Mouse (Mus musculus) heart, postnatal 14 days (tissue): Measurements from ENCODE around the gene Zfand3. TPM values are rescaled to one million over a fixed set of nuclear protein-coding genes. Genes with fewer than 3 reads are reported as not detected.
A peak's percentile ranks its signal among the peaks of the same experiment; 100 is the strongest.

Source experiments
- DNase-seq, 2 experiments: peaks; one replicate each; pipeline ENCODE4 v3.0.0; 2021 to 2022
- intact Hi-C: fragments of 180-260 bp; cut with DNase I; formaldehyde crosslinking; loops from one replicate; pipeline ENCODE4 v1.15.1; 2025
- total RNA-seq, 2 experiments: library from RNA; stranded (reverse); gene quantifications; 2 replicates each; pipeline ENCODE4 v1.2.3; 2021

The Zfand3 gene
- total RNA-seq, 2 experiments from 2014 or later, result 118 to 128 TPM

- intact Hi-C loops, result no loop called here
- DNase-seq, result no peak
Observed at GRCm38 (mm10) chr17:30043163-30043822, 38.8 kb downstream of the Zfand3 start.

GRCm38 (mm10) chr17:30045181-30045580 is 40.6 kb downstream of the Zfand3 start:
- intact Hi-C loops, result no loop called here
- no peak for DNase-seq

GRCm38 (mm10) chr17:30046654-30047053 is 42.1 kb downstream of the Zfand3 start:
- no peak for DNase-seq
- intact Hi-C loops, result no loop called here

GRCm38 (mm10) chr17:30051523-30052346 is 47.2 kb downstream of the Zfand3 start:
- intact Hi-C loops, result no loop called here
- DNase-seq, result peak in 1 of 2 experiments; percentile 23

- intact Hi-C loops, result no loop called here
- no peak for DNase-seq
Observed at GRCm38 (mm10) chr17:30052347-30052742, 47.8 kb downstream of the Zfand3 start.

- intact Hi-C loops, result no loop called here
- DNase-seq, result peak; percentile 21 to 34
Observed at GRCm38 (mm10) chr17:30053463-30053862, 48.9 kb downstream of the Zfand3 start.

GRCm38 (mm10) chr17:30053871-30054270 is 49.3 kb downstream of the Zfand3 start:
- intact Hi-C loops, result no loop called here
- DNase-seq, result no peak

GRCm38 (mm10) chr17:30056226-30056625 is 51.7 kb downstream of the Zfand3 start:
- intact Hi-C loops, result no loop called here
- peak; percentile 31 to 47 for DNase-seq

- DNase-seq, result peak in 1 of 2 experiments; percentile 20
- intact Hi-C loops, result no loop called here
Observed at GRCm38 (mm10) chr17:30058594-30058993, 54.1 kb downstream of the Zfand3 start.

- no peak for DNase-seq
- intact Hi-C loops, result no loop called here
Observed at GRCm38 (mm10) chr17:30059066-30059465, 54.5 kb downstream of the Zfand3 start.

GRCm38 (mm10) chr17:30061100-30061837 is 56.7 kb downstream of the Zfand3 start:
- no peak for DNase-seq
- intact Hi-C loops, result no loop called here

- intact Hi-C loops, result no loop called here
- no peak for DNase-seq
Observed at GRCm38 (mm10) chr17:30063849-30064248, 59.3 kb downstream of the Zfand3 start.

GRCm38 (mm10) chr17:30064746-30065145 is 60.2 kb downstream of the Zfand3 start:
- intact Hi-C loops, result no loop called here
- DNase-seq, result no peak

- DNase-seq, result no peak
- intact Hi-C loops, result no loop called here
Observed at GRCm38 (mm10) chr17:30069776-30070175, 65.2 kb downstream of the Zfand3 start.

- intact Hi-C loops, result no loop called here
- DNase-seq, result no peak
Observed at GRCm38 (mm10) chr17:30070631-30071030, 66.1 kb downstream of the Zfand3 start.

GRCm38 (mm10) chr17:30072613-30073012 is 68.1 kb downstream of the Zfand3 start:
- no peak for DNase-seq
- intact Hi-C loops, result no loop called here

GRCm38 (mm10) chr17:30075896-30076295 is 71.4 kb downstream of the Zfand3 start:
- DNase-seq, result no peak
- intact Hi-C loops, result no loop called here

GRCm38 (mm10) chr17:30084007-30084406 is 79.5 kb downstream of the Zfand3 start:
- DNase-seq, result no peak
- intact Hi-C loops, result no loop called here

- intact Hi-C loops, result no loop called here
- DNase-seq, result no peak
Observed at GRCm38 (mm10) chr17:30086695-30087094, 82.2 kb downstream of the Zfand3 start.

GRCm38 (mm10) chr17:30088431-30088830 is 83.9 kb downstream of the Zfand3 start:
- intact Hi-C loops, result no loop called here
- DNase-seq, result no peak

- intact Hi-C loops, result no loop called here
- no peak for DNase-seq
Observed at GRCm38 (mm10) chr17:30090416-30090815, 85.9 kb downstream of the Zfand3 start.
